Mouse (Mus musculus) lung, adult 2 months (tissue): ENCODE measurements around the gene Bloc1s4. TPM values are rescaled to one million over a fixed set of nuclear protein-coding genes. Genes with fewer than 3 reads are reported as not detected.

Experiments used
- DNase-seq: peaks from one replicate; pipeline ENCODE4 v3.0.0; 2022
- H3K4me1 ChIP-seq: fragments of 200-500 bp; 2 replicates; pipeline ENCODE4 v1.6.1; 2011; ENCODE audit warnings: low read length; ENCODE audit not compliant: control insufficient read depth, insufficient read depth
- H3K4me3 ChIP-seq: fragments of 200-500 bp; replicated peaks from 2 replicates; pipeline ENCODE3; 2011; ENCODE audit warnings: low read depth, mild to moderate bottlenecking, control low read depth, low read length; ENCODE audit errors: extremely low read depth
- CTCF ChIP-seq: fragments of 200-500 bp; IDR thresholded peaks from 2 replicates; pipeline ENCODE4 v1.5.1; 2011; ENCODE audit warnings: mild to moderate bottlenecking, low read length, control low read depth; ENCODE audit not compliant: insufficient read depth
- POLR2A ChIP-seq: fragments of 200-500 bp; IDR thresholded peaks from 2 replicates; pipeline ENCODE4 v1.6.1; 2011; ENCODE audit warnings: low read depth, mild to moderate bottlenecking, control low read depth, low read length, borderline replicate concordance; ENCODE audit errors: extremely low read depth
- WGBS: fragments of 180-500 bp; shearing (Covaris S2); methylation state at CpG from one replicate; pipeline ENCODE4 v1.1.7; 2018; 5-methylcytosine and 5-hydroxymethylcytosine counted together
- polyA plus RNA-seq: library from polyadenylated mRNA; depleted of rRNA; stranded (reverse); fragments of >200 nt; gene quantifications from 2 replicates; pipeline ENCODE4 v1.2.3, GENCODE M21; 2012; rRNA removed

Gene Bloc1s4
- polyA plus RNA-seq, 1 experiment: 25.7 TPM

- WGBS: 6% methylated on average over 31 of the region's 31 CpGs
- TF ChIP-seq POLR2A (peak; percentile 40; the same call in 1 of the 2 replicates), CTCF (no peak)
- Histone ChIP-seq H3K4me1 (peaks cover 5% of the 10 kb centered on the region; the same call in 1 of the 2 replicates), H3K4me3 (peak overlapping the region; percentile 20)
- DNase-seq: peak; percentile 86
Measured at GRCm38 (mm10) chr5:36712553-36713534, 35.6 kb downstream of the Bloc1s4 start.

- DNase-seq: no peak
- WGBS: 73% methylated on average over 5 of the region's 5 CpGs
- peaks cover 5% of the 10 kb centered on the region; the same call in 1 of the 2 replicates for H3K4me1 ChIP-seq
- TF ChIP-seq POLR2A (no peak), CTCF (no peak)
- no peak overlapping the region for H3K4me3 ChIP-seq
Measured at GRCm38 (mm10) chr5:36711863-36712262, 36.6 kb downstream of the Bloc1s4 start.

GRCm38 (mm10) chr5:36705792-36706191, 42.7 kb downstream of the Bloc1s4 start:
- H3K4me3 ChIP-seq: no peak overlapping the region
- no peaks in the 10 kb centered on the region for H3K4me1 ChIP-seq
- 73% methylated on average over 5 of the region's 5 CpGs for WGBS
- DNase-seq: no peak
- no peak for TF ChIP-seq CTCF
- TF ChIP-seq POLR2A: no peak

- H3K4me3 ChIP-seq: no peak overlapping the region
- TF ChIP-seq CTCF (no peak), POLR2A (no peak)
- H3K4me1 ChIP-seq: no peaks in the 10 kb centered on the region
- DNase-seq: no peak
- 83% methylated on average over 5 of the region's 5 CpGs for WGBS
Measured at GRCm38 (mm10) chr5:36705390-36705789, 43.1 kb downstream of the Bloc1s4 start.

- H3K4me1 ChIP-seq: no peaks in the 10 kb centered on the region
- H3K4me3 ChIP-seq: no peak overlapping the region
- no peak for DNase-seq
- WGBS: 76% methylated on average over 6 of the region's 6 CpGs
- TF ChIP-seq POLR2A: no peak
- no peak for TF ChIP-seq CTCF
Measured at GRCm38 (mm10) chr5:36704684-36705083, 43.8 kb downstream of the Bloc1s4 start.

GRCm38 (mm10) chr5:36700939-36701620, 47.4 kb downstream of the Bloc1s4 start:
- no peak overlapping the region for H3K4me3 ChIP-seq
- no peaks in the 10 kb centered on the region for H3K4me1 ChIP-seq
- no peak for DNase-seq
- TF ChIP-seq CTCF (no peak), POLR2A (no peak)
- 52% methylated on average over 6 of the region's 6 CpGs for WGBS

GRCm38 (mm10) chr5:36698689-36699088, 49.8 kb downstream of the Bloc1s4 start:
- 59% methylated on average over 5 of the region's 5 CpGs for WGBS
- DNase-seq: no peak
- H3K4me1 ChIP-seq: no peaks in the 10 kb centered on the region
- TF ChIP-seq POLR2A: no peak
- TF ChIP-seq CTCF: no peak
- H3K4me3 ChIP-seq: no peak overlapping the region

- WGBS: 49% methylated on average over 7 of the region's 7 CpGs
- TF ChIP-seq CTCF (no peak), POLR2A (no peak)
- DNase-seq: no peak
- Histone ChIP-seq H3K4me3 (no peak overlapping the region), H3K4me1 (no peaks in the 10 kb centered on the region)
Measured at GRCm38 (mm10) chr5:36698067-36698670, 50.3 kb downstream of the Bloc1s4 start.

Other genes starting within 250 kb of the Bloc1s4 start
- 19.2 and 30.2 TPM in 2 replicates for gene Tbc1d14, start 155.4 kb downstream of the Bloc1s4 start, polyA plus RNA-seq
- gene D5Ertd579e, start 52.6 kb downstream of the Bloc1s4 start, polyA plus RNA-seq: 14.4 and 23.3 TPM in 2 replicates
- gene Mrfap1, start 48.1 kb upstream of the Bloc1s4 start, polyA plus RNA-seq: 127 and 129 TPM in 2 replicates
- gene Man2b2, start 82.0 kb upstream of the Bloc1s4 start, polyA plus RNA-seq: 95.6 and 106 TPM in 2 replicates
- gene Ppp2r2c, start 119.9 kb upstream of the Bloc1s4 start, polyA plus RNA-seq: 2.9 and 5.2 TPM in 2 replicates
- gene Wfs1, start 240.6 kb upstream of the Bloc1s4 start, polyA plus RNA-seq: 15.7 and 19.3 TPM in 2 replicates